Mouse (Mus musculus): ENCODE results near the gene Csgalnact2. TPM values are rescaled to one million over a fixed set of nuclear protein-coding genes. Genes with fewer than 3 reads are reported as not detected.

Gene Csgalnact2
- polyA plus RNA-seq, 1 experiment from 2014 or later: 6.1 TPM

DNA sequence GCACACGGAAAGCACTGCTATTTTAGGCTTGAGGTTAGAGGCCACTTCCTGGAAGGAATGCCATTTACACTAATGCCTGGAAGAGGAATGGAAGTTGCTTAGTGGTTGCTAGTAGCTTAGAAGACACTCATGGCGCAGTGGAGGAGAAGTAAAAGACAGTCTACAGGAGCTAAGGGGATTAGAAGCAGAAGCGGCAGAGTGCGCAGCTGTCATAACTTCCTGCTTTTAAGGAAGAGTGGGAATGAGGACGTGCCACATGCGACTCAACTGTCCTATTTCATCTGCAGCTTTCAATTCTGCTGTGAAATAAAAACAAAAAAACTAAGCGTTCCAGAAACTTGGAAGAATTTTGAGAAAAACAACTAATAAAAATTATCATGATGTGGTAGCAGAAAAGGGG is 11.7 kb downstream of the Csgalnact2 start:
- Histone ChIP-seq H3K4me3 (no peak overlapping the region), H3K27ac (no peak overlapping the region), H3K9me3 (no peaks in the 10 kb centered on the region), H3K27me3 (ENCODE audit: poor library complexity, severe bottlenecking) (no peaks in the 10 kb centered on the region), H3K4me1 (no peaks in the 10 kb centered on the region), H3K36me3 (replicated peaks) (peaks cover 13% of the 10 kb centered on the region)
- 84% methylated on average over 7 of the region's 7 CpGs for WGBS
- no peak for DNase-seq (ENCODE audit: extremely low spot score, low spot score)

DNA sequence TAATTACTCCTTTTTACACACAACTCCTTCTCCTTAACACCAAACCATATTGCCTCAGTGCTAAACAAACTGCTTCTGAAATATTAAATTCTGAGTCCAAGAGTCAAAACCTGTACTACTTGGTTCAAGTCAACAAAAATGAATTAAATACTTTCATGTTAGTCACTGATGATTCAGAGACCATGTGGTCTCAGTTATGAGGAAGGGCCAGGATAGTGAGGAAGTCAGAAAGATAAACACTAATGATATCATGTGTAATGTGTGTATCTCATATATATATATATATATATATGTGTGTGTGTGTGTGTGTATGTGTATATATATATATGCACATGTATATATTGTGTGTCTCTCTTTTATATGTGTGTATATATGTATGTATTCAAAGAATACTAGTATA is 12.4 kb downstream of the Csgalnact2 start:
- Histone ChIP-seq H3K27me3 (ENCODE audit: poor library complexity, severe bottlenecking) (no peaks in the 10 kb centered on the region), H3K36me3 (replicated peaks) (peaks cover 15% of the 10 kb centered on the region), H3K9me3 (no peaks in the 10 kb centered on the region), H3K4me1 (no peaks in the 10 kb centered on the region), H3K4me3 (no peak overlapping the region), H3K27ac (no peak overlapping the region)
- no peak for DNase-seq (ENCODE audit: extremely low spot score, low spot score)

DNA sequence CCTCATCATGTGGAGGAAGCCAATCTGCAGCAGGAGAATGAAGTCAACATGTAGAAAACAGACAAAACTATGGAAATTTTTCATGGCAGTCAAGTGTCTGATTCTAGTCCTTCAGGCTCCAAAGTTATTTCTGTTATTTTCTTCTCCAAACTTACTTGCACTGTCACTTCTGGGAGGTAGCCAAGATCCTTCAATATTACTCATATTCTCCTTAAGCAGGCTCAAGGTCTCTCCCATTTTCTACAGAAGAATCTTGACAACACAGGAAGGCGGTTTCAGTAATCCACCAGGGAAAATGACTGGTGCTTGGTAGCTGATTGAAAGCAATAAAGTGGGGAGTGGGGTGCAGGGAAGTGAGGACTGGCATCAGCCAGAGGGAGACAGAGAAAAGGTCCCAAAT is 16.2 kb downstream of the Csgalnact2 start:
- 96% methylated on average over 1 of the region's 1 CpGs for WGBS
- Histone ChIP-seq H3K4me3 (no peak overlapping the region), H3K36me3 (replicated peaks) (peaks cover 15% of the 10 kb centered on the region), H3K4me1 (peaks cover 10% of the 10 kb centered on the region), H3K9me3 (no peaks in the 10 kb centered on the region), H3K27ac (no peak overlapping the region), H3K27me3 (ENCODE audit: poor library complexity, severe bottlenecking) (no peaks in the 10 kb centered on the region)
- no peak for DNase-seq (ENCODE audit: extremely low spot score, low spot score)

DNA sequence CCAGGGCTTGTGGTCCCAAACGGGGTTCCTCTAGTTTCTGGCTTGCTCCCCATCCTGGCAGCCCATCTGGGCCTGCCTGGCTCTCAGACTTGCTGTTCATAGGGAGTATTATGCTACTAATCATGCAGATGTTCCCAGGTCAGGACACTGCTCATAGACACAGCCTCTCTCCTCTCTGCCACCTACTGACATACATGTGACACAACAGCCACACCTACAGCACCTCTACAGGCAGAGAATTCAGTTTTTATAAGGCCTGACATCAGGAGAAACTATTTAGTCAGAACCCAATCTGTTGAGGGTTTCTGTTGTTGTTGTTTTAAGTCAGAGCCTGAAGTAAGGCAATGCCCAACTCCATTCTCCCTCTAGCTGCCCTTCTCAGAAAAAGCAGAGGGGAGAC is 27.1 kb downstream of the Csgalnact2 start:
- H3K4me1 ChIP-seq: no peaks in the 10 kb centered on the region
- no peak overlapping the region for H3K27ac ChIP-seq
- no peak overlapping the region for H3K4me3 ChIP-seq
- WGBS: 79% methylated on average over 1 of the region's 1 CpGs
- DNase-seq (ENCODE audit: extremely low spot score, low spot score): no peak
- H3K27me3 ChIP-seq (ENCODE audit: poor library complexity, severe bottlenecking): no peaks in the 10 kb centered on the region
- no peaks in the 10 kb centered on the region for H3K9me3 ChIP-seq
- H3K36me3 ChIP-seq (replicated peaks): no peaks in the 10 kb centered on the region; the same call in 1 of the 2 replicates

DNA sequence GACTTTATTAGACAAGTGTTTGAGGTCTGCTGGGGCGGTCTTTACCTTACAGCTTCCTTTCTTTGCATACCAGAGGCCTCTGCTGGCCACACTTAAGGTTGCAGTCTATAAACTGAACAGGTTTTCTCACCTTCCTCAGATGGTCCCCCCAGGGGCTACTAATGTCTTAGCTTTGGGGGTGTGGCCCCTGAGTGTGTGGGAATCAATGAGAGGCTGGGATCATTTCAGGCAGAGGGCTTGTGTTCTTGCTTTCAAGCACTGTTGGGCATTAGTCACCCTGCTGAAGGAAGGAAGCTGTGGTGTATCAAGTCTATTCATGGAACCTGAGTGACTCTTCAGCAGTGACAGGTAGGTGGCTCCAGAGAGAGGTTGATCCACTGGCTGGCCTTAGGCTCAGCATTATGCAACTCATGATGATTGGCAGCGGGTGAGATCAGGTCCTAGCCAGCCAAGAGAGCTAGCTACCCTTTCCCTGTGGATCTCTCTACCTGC is 39.6 kb downstream of the Csgalnact2 start:
- no peaks in the 10 kb centered on the region for H3K4me1 ChIP-seq
- no peak for DNase-seq (ENCODE audit: extremely low spot score, low spot score)
- H3K4me3 ChIP-seq: no peak overlapping the region
- no peaks in the 10 kb centered on the region for H3K36me3 ChIP-seq (replicated peaks)
- no peaks in the 10 kb centered on the region for H3K27me3 ChIP-seq (ENCODE audit: poor library complexity, severe bottlenecking)
- 38% methylated on average over 2 of the region's 2 CpGs for WGBS
- no peaks in the 10 kb centered on the region for H3K9me3 ChIP-seq
- no peak overlapping the region for H3K27ac ChIP-seq

DNA sequence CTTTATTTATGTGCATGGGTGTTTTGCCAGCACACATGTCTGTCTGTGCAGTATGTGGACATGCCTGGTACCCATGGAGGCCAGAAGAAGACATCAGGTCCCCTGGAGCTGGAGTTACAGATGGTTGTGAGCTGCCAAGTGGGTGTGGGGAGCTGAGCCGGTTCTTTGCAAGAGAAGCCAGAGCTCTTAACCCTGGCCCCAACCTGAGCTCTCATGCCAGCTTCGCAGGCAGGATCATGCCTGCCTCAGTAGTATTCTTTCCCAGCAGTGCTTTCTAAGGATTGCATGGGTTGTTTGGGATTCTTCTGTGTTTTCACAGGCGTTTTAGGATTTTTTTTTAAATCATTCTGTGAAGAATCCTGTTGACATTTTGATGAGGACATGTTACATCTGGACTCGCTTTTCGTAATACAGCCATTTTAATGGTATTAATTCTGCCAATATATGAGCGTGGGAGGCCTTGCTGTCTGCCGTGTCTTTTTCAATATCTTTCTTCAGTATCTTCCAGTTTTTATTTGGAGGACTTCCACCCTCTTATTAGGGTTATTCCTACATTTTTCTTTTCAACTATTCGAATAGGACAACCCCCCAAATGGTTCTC is 41.1 kb downstream of the Csgalnact2 start:
- no peaks in the 10 kb centered on the region for H3K36me3 ChIP-seq (replicated peaks)
- no peak overlapping the region for H3K4me3 ChIP-seq
- H3K27ac ChIP-seq: no peak overlapping the region
- H3K9me3 ChIP-seq: no peaks in the 10 kb centered on the region
- no peaks in the 10 kb centered on the region for H3K4me1 ChIP-seq
- no peaks in the 10 kb centered on the region for H3K27me3 ChIP-seq (ENCODE audit: poor library complexity, severe bottlenecking)
- DNase-seq (ENCODE audit: extremely low spot score, low spot score): no peak
- 83% methylated on average over 8 of the region's 8 CpGs for WGBS

DNA sequence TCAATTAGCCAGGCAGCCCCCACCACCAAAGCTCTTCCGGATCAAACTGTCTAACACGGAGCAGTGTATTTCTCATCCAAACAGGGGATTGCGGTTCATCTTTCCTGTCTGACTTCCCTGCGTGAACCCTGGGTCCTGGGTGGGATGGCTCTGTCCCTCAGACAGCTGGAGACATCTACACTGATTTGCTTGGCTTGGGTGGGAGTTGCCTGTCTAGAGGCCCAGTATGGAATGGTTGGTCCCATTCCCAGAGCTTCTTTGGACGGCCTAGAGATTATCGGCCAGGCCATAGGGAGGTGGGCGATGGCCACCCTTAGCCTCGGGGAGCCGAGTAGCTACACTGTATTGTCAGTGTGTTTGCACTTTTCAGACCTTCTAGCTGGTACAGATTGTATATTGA is 48.1 kb downstream of the Csgalnact2 start:
- Histone ChIP-seq H3K4me1 (no peaks in the 10 kb centered on the region), H3K36me3 (replicated peaks) (no peaks in the 10 kb centered on the region), H3K27ac (no peak overlapping the region), H3K9me3 (no peaks in the 10 kb centered on the region), H3K27me3 (ENCODE audit: poor library complexity, severe bottlenecking) (no peaks in the 10 kb centered on the region), H3K4me3 (no peak overlapping the region)
- WGBS: 93% methylated on average over 9 of the region's 9 CpGs
- DNase-seq (ENCODE audit: extremely low spot score, low spot score): no peak

DNA sequence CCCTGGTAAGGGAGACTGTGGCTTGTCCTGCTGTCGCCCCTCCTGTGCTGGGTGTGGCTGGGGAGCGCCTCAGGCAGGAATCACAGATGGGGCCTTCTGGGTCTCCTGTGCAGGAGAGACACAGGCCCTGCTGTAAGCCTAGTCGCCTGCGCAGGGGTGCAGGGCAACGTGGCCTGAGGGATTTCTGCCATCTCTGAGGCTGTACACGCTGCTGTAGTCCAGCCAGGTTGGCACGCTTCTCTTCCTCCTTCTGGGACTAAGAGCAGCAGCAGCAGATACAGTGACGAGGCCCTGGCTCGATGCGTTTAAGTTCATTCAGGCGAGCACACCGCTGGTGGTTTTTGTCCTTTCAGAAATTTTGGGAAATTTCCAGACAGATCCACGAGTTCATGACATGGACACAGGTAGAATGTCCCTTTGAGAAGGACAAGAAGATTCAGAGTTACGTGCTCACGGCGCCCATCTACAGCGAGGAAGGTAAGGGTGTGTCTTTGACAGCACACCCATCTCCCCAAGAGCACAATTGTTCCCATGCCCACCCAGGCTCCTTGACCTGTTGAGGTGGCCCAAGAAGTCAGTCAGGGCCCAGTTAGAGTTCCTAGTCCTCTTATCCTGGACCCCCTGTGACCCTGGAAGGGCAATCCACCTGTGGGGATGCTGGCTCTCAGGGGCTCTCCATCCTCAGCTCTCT is 50.0 kb downstream of the Csgalnact2 start:
- Histone ChIP-seq H3K27me3 (ENCODE audit: poor library complexity, severe bottlenecking) (no peaks in the 10 kb centered on the region), H3K4me1 (no peaks in the 10 kb centered on the region), H3K36me3 (replicated peaks) (no peaks in the 10 kb centered on the region), H3K27ac (no peak overlapping the region), H3K9me3 (no peaks in the 10 kb centered on the region), H3K4me3 (no peak overlapping the region)
- whole genome bisulfite sequencing: 83% methylated on average over 17 of the region's 17 CpGs
- no peak for DNase-seq (ENCODE audit: extremely low spot score, low spot score)

DNA sequence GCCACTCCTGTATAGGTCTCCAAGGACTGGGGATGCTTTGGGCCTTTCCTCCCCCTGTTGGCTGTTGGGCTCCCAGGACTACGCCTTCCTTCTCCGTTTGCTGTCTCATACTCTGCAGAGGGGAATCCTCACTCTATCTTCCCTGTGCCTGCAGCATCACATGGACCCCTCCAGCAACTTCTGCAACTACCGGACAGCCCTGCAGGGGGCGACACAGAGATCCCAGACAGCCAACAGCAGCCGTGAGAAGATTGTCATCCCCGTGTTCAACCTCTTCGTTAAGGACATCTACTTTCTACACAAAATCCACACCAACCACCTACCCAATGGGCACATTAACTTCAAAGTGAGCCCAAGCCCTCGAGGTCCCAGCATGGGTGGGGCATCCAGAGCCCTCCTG is 51.0 kb downstream of the Csgalnact2 start:
- 60% methylated on average over 8 of the region's 8 CpGs for WGBS
- Histone ChIP-seq H3K27me3 (ENCODE audit: poor library complexity, severe bottlenecking) (no peaks in the 10 kb centered on the region), H3K27ac (no peak overlapping the region), H3K9me3 (no peaks in the 10 kb centered on the region), H3K4me1 (no peaks in the 10 kb centered on the region), H3K36me3 (replicated peaks) (no peaks in the 10 kb centered on the region), H3K4me3 (no peak overlapping the region)
- DNase-seq (ENCODE audit: extremely low spot score, low spot score): no peak

DNA sequence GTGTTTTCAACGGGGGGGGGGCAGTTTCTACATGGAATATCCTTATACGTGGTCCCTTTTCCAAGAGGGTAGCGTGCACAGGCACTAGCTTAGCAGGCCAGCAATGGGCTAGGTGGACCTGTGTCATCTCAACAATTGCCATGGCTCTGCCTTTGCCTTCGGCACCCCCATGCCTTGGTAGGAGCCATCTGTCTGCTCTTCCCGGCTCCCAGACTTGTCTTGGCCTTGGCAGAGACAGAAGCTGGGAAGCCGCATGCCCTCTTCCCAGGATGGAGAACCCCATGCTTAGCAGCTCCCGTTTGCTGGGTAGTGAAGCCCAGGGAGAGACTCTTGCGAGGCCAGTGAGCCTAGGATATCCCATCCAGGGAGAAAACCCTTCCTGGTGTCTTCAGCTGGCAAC is 54.3 kb downstream of the Csgalnact2 start:
- Histone ChIP-seq H3K27me3 (ENCODE audit: poor library complexity, severe bottlenecking) (0 out of 2 replicates have a peak, but pooled peaks cover 4% of the 10 kb centered on the region), H3K4me1 (no peaks in the 10 kb centered on the region), H3K9me3 (no peaks in the 10 kb centered on the region), H3K27ac (no peak overlapping the region), H3K36me3 (replicated peaks) (no peaks in the 10 kb centered on the region), H3K4me3 (no peak overlapping the region)
- WGBS: 89% methylated on average over 8 of the region's 8 CpGs
- no peak for DNase-seq (ENCODE audit: extremely low spot score, low spot score)

DNA sequence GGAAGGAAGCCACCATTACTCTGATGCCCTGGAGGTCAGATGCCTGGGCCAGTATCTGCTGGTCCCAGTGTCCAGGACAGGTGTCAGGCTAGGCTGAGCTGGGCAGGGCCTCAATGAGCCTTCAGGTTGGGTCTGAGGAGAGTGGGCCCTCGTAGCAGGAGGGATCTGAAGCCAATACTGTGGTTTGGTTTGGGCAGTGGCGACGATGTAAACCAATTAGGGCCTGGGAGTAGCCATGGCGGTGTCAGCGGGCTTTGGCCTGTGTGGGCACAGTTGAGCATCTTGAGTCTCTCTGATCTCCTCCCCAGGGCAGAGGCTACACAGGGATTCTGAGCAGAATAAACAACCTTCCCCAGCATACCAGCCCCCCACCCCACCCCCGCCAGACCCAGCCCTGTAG is 55.3 kb downstream of the Csgalnact2 start:
- Histone ChIP-seq H3K9me3 (no peaks in the 10 kb centered on the region), H3K36me3 (replicated peaks) (no peaks in the 10 kb centered on the region), H3K27ac (no peak overlapping the region), H3K4me1 (no peaks in the 10 kb centered on the region), H3K4me3 (no peak overlapping the region), H3K27me3 (ENCODE audit: poor library complexity, severe bottlenecking) (peaks cover 4% of the 10 kb centered on the region; the same call in 1 of the 2 replicates)
- WGBS: 81% methylated on average over 6 of the region's 6 CpGs
- no peak for DNase-seq (ENCODE audit: extremely low spot score, low spot score)

DNA sequence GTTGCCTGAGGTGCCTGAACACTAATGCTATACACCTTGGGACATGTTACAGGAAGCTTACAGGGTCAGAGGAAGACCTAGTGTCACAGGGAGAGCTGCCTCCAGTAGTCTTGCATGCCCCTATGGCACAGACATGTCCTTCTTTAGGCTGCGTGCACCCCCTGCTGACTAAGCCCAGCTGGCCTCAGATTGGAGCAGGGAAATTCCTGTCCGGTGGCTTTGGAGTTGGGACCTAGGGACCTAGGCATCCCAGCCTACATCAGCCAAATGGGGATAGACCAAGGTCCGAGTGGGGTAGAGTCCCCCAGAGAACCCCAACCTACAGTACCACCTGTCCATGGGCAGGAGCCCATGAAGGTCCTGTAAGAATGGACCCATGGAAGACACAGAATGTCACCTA is 56.6 kb downstream of the Csgalnact2 start:
- 79% methylated on average over 3 of the region's 3 CpGs for WGBS

DNA sequence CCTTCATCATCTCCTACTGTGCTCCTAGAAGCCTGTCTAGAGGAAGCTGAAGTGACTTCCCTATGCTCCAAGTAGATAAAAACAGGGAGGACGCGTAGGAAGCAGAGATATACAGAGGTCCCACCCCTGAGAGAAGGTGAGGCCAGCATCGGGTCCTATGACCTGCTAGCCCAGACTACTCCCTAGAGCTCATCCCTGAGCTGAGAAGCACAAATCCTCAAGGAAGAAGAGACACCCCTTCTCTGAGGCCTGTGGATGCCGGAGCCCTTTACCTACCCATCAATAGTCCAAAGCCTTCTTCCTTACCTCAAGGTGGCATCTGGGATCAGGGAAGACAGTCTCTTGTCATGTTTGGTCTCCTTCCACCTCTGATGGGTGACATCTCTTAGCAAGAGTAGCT is 58.2 kb downstream of the Csgalnact2 start:
- 85% methylated on average over 4 of the region's 4 CpGs for WGBS
- Histone ChIP-seq H3K27ac (no peak overlapping the region), H3K36me3 (replicated peaks) (no peaks in the 10 kb centered on the region), H3K9me3 (no peaks in the 10 kb centered on the region), H3K4me3 (no peak overlapping the region), H3K4me1 (peaks cover 3% of the 10 kb centered on the region; the same call in 1 of the 2 replicates), H3K27me3 (ENCODE audit: poor library complexity, severe bottlenecking) (peaks cover 4% of the 10 kb centered on the region; the same call in 1 of the 2 replicates)
- DNase-seq (ENCODE audit: extremely low spot score, low spot score): no peak

More for the DNA sequence above, 56.6 kb downstream of the Csgalnact2 start:
- Histone ChIP-seq H3K27me3 (ENCODE audit: poor library complexity, severe bottlenecking) (peaks cover 4% of the 10 kb centered on the region; the same call in 1 of the 2 replicates), H3K4me3 (no peak overlapping the region), H3K4me1 (no peaks in the 10 kb centered on the region), H3K9me3 (no peaks in the 10 kb centered on the region), H3K36me3 (replicated peaks) (no peaks in the 10 kb centered on the region), H3K27ac (no peak overlapping the region)
- no peak for DNase-seq (ENCODE audit: extremely low spot score, low spot score)
